Mouse (Mus musculus) lung, postnatal 0 days (tissue): ENCODE measurements around the gene Atp2b4.

Source experiments
- CTCF ChIP-seq: IDR thresholded peaks from 2 replicates; pipeline ENCODE4 v1.5.1; 2016; ENCODE audit warnings: antibody characterized with exemption, mild to moderate bottlenecking
- EP300 ChIP-seq: IDR thresholded peaks from 2 replicates; pipeline ENCODE4 v1.6.1; 2016; ENCODE audit warnings: antibody characterized with exemption, mild to moderate bottlenecking, control low read depth

GRCm38 (mm10) chr1:133793646-133794045 lies 7.2 kb downstream of the Atp2b4 start:
- TF ChIP-seq EP300 (no peak), CTCF (no peak)
